Mouse (Mus musculus): ENCODE data around the gene Rnf166. TPM values are rescaled to one million over a fixed set of nuclear protein-coding genes. Genes with fewer than 3 reads are reported as not detected.

Rnf166 gene
- polyA plus RNA-seq, 1 experiment, result 44.9 TPM

GRCm38 (mm10) chr8:122469965-122470364, 5.9 kb downstream of the Rnf166 start:
- TF ChIP-seq CTCF (IDR thresholded peaks at IDR 0.05; ENCODE audit: extremely low read depth, insufficient read length, insufficient replicate concordance, low read depth, low read length) (no peak), POLR2A (IDR thresholded peaks at IDR 0.05; ENCODE audit: low read depth, low read length) (no peak)
- Histone ChIP-seq H3K27me3 (ENCODE audit: control insufficient read depth, insufficient read depth, low read length) (no peaks in the 10 kb centered on the region), H3K27ac (ENCODE audit: insufficient read depth, low read depth, low read length) (no peak overlapping the region), H3K4me3 (ENCODE audit: low read depth, low read length) (no peak overlapping the region), H3K4me1 (ENCODE audit: control insufficient read depth, insufficient read depth, insufficient read length, low read length) (peaks cover 7% of the 10 kb centered on the region), H3K36me3 (ENCODE audit: control insufficient read depth, insufficient read depth, low read length) (peaks cover 26% of the 10 kb centered on the region)
- WGBS, result 83% methylated on average over 10 of the region's 10 CpGs

DNA sequence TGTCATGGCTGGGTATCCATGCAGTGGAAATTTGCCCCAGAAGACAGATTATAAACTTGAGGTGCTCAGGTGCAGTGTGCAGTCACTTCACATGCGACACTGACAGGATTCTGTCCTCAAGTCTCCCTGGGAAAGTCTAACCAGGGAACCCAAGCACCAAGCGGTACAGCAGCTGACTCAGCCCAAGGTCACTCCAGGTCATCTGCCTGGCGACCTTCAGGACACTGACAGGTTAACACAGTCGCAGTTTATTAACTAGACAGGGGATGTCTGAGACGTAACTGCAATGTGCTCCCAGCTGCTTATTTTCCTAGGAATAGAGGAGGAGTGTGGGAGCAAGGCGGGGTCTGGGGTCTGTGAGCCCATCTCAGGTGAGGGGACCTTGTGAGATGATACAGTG, 6.5 kb downstream of the Rnf166 start:
- Histone ChIP-seq H3K27ac (ENCODE audit: insufficient read depth, low read depth, low read length) (no peak overlapping the region), H3K27me3 (ENCODE audit: control insufficient read depth, insufficient read depth, low read length) (no peaks in the 10 kb centered on the region), H3K36me3 (ENCODE audit: control insufficient read depth, insufficient read depth, low read length) (peaks cover 26% of the 10 kb centered on the region), H3K4me1 (ENCODE audit: control insufficient read depth, insufficient read depth, insufficient read length, low read length) (peaks cover 4% of the 10 kb centered on the region), H3K4me3 (ENCODE audit: low read depth, low read length) (no peak overlapping the region)
- TF ChIP-seq CTCF (IDR thresholded peaks at IDR 0.05; ENCODE audit: extremely low read depth, insufficient read length, insufficient replicate concordance, low read depth, low read length), result no peak
- WGBS, result 82% methylated on average over 6 of the region's 6 CpGs

DNA sequence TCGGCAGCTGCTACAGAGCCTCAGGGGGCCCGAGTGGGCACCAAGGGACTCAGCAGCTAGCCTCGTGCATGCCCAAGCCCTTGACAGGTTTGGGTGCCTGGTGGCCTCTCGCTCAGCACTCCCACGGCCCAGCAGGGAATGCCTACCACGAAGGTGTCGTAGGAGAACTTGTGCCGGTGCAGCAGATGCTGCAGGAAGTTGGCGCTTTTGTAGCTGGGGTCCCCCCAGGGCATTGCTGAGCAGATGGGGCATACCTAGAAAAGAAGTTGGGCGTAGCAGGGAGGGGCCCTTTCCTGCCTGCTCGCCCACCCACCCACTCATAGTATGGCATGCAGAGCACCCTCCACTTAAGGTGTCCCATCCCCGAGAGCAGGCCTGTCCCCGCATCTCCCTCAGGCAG, 8.0 kb downstream of the Rnf166 start:
- Histone ChIP-seq H3K4me1 (ENCODE audit: control insufficient read depth, insufficient read depth, insufficient read length, low read length) (peaks cover 13% of the 10 kb centered on the region), H3K27ac (ENCODE audit: insufficient read depth, low read depth, low read length) (no peak overlapping the region), H3K36me3 (ENCODE audit: control insufficient read depth, insufficient read depth, low read length) (peaks cover 22% of the 10 kb centered on the region), H3K4me3 (ENCODE audit: low read depth, low read length) (no peak overlapping the region), H3K27me3 (ENCODE audit: control insufficient read depth, insufficient read depth, low read length) (no peaks in the 10 kb centered on the region)
- TF ChIP-seq POLR2A (IDR thresholded peaks at IDR 0.05; ENCODE audit: low read depth, low read length), result no peak
- TF ChIP-seq CTCF (IDR thresholded peaks at IDR 0.05; ENCODE audit: extremely low read depth, insufficient read length, insufficient replicate concordance, low read depth, low read length), result no peak
- 92% methylated on average over 13 of the region's 13 CpGs for WGBS

GRCm38 (mm10) chr8:122464985-122465384, 10.9 kb downstream of the Rnf166 start:
- H3K4me1 ChIP-seq (ENCODE audit: control insufficient read depth, insufficient read depth, insufficient read length, low read length), result peaks cover 20% of the 10 kb centered on the region
- H3K36me3 ChIP-seq (ENCODE audit: control insufficient read depth, insufficient read depth, low read length), result peaks cover 22% of the 10 kb centered on the region
- H3K4me3 ChIP-seq (ENCODE audit: low read depth, low read length), result no peak overlapping the region
- no peak for TF ChIP-seq POLR2A (IDR thresholded peaks at IDR 0.05; ENCODE audit: low read depth, low read length)
- no peak for TF ChIP-seq CTCF (IDR thresholded peaks at IDR 0.05; ENCODE audit: extremely low read depth, insufficient read length, insufficient replicate concordance, low read depth, low read length)
- peaks cover 3% of the 10 kb centered on the region; the same call in 1 of the 2 replicates for H3K27me3 ChIP-seq (ENCODE audit: control insufficient read depth, insufficient read depth, low read length)
- WGBS, result 84% methylated on average over 7 of the region's 7 CpGs
- no peak overlapping the region for H3K27ac ChIP-seq (ENCODE audit: insufficient read depth, low read depth, low read length)

DNA sequence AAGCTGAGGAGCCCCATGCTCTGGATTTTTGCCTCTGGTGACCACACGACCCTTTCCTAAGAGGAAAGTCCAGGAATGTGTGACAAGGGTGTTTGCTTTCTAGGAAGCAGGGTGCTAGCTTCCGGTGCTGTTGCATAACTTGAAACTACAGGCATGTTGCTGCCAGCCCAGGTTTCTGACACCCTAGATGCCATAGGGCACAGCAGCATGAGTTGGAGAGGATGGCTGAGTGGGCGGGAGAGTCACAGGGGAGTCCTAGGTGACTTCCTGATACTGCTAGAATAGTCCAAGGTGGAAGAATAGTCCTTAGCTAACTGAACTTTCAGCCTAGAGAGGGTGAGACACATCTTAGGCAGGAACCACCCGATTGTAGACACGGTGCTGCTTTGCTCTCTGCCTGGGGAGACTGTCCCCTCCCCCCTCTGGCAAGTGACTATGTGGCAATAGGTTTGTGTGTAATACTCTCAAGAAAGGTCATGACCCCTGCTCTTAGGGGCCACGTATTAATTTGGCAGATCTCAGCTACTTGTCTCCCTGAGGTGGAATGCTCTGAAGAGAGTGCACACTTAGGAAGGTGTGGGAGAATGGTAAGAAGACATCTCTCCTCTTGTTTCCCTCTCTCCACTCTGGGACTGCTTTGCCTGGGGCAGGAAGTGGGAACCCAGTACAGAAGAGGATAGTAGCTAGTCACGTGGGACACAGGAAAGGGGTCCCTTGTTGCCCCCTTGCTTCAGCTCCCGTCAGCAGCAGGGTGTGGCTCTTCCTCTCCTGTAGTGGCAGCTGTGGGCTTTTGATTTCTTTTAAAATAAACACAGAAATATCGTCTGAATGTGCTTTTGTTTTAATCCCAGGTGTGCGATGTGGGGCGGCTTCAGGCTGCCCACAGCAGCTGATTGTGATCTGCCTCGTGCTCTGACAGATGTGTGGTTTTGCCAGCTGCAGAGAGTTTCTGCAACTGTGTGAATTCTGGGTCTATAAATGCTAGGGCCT, 11.9 kb downstream of the Rnf166 start:
- H3K36me3 ChIP-seq (ENCODE audit: control insufficient read depth, insufficient read depth, low read length), result peaks cover 20% of the 10 kb centered on the region
- H3K4me1 ChIP-seq (ENCODE audit: control insufficient read depth, insufficient read depth, insufficient read length, low read length), result peaks cover 23% of the 10 kb centered on the region
- 28% methylated on average over 12 of the region's 12 CpGs for WGBS
- TF ChIP-seq POLR2A (IDR thresholded peaks at IDR 0.05; ENCODE audit: low read depth, low read length) (no peak), CTCF (IDR thresholded peaks at IDR 0.05; ENCODE audit: extremely low read depth, insufficient read length, insufficient replicate concordance, low read depth, low read length) (no peak)
- peaks cover 4% of the 10 kb centered on the region; the same call in 1 of the 2 replicates for H3K27me3 ChIP-seq (ENCODE audit: control insufficient read depth, insufficient read depth, low read length)
- peak overlapping the region; percentile 32 for H3K4me3 ChIP-seq (ENCODE audit: low read depth, low read length)
- H3K27ac ChIP-seq (ENCODE audit: insufficient read depth, low read depth, low read length), result peak overlapping the region; percentile 48

DNA sequence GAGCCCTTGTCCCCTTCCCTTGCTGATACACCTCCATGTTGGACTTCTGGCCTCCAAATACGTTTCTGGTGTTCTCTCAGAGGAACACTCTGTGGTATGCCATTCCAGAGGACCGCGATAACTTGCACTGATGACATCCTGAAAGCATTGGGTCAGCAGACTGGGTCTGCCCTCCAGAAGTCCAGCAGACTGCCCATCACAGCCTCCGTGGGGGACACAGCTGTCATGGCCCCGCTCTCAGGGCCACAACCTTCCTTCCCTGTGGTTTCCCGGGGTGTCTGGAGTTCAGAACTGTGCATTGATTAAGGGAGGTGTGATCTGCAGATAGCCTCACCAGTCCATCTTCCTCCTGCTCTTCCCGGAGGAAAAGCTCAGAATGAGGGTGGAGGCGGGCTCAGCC, 13.4 kb downstream of the Rnf166 start:
- H3K36me3 ChIP-seq (ENCODE audit: control insufficient read depth, insufficient read depth, low read length), result peaks cover 14% of the 10 kb centered on the region; the same call in 1 of the 2 replicates
- peaks cover 23% of the 10 kb centered on the region for H3K4me1 ChIP-seq (ENCODE audit: control insufficient read depth, insufficient read depth, insufficient read length, low read length)
- TF ChIP-seq CTCF (IDR thresholded peaks at IDR 0.05; ENCODE audit: extremely low read depth, insufficient read length, insufficient replicate concordance, low read depth, low read length), result no peak
- TF ChIP-seq POLR2A (IDR thresholded peaks at IDR 0.05; ENCODE audit: low read depth, low read length), result no peak
- H3K27me3 ChIP-seq (ENCODE audit: control insufficient read depth, insufficient read depth, low read length), result peaks cover 4% of the 10 kb centered on the region; the same call in 1 of the 2 replicates
- H3K27ac ChIP-seq (ENCODE audit: insufficient read depth, low read depth, low read length), result no peak overlapping the region
- WGBS, result 86% methylated on average over 8 of the region's 8 CpGs
- H3K4me3 ChIP-seq (ENCODE audit: low read depth, low read length), result no peak overlapping the region

DNA sequence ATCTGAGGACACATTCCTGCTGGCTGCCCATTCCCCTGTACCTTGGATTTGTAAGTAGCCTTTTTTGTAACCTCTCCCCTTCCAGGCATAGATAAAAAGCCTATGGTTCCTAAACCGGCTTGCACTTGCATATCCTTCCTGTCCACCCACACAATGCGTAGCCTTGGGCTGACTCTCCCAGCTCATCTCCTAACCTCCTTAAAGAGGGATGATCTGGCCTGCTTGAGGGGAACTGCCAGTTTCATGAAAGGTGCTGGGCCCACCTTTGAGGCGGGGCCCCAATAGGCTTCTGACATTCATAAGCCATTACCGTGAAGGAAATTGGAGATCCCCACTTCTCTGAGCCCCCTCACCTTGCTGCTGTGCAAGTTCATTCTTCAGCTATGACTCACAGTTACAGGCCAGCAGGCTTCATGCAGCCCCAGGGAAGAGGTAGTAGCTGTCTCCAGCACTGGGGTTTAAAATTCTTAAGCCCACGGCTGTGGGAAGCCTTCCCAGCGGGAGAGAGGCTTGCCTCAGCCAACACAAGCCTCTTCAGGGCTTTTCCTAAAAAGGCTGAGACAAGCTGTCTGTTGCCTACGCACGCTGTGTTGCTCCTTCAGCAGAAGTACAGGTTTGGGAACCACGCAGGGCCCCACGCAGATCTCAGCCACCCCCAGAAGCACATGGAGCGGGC, 14.3 kb downstream of the Rnf166 start:
- Histone ChIP-seq H3K27ac (ENCODE audit: insufficient read depth, low read depth, low read length) (no peak overlapping the region), H3K4me1 (ENCODE audit: control insufficient read depth, insufficient read depth, insufficient read length, low read length) (peaks cover 23% of the 10 kb centered on the region), H3K36me3 (ENCODE audit: control insufficient read depth, insufficient read depth, low read length) (peaks cover 6% of the 10 kb centered on the region; the same call in 1 of the 2 replicates), H3K27me3 (ENCODE audit: control insufficient read depth, insufficient read depth, low read length) (peaks cover 4% of the 10 kb centered on the region; the same call in 1 of the 2 replicates), H3K4me3 (ENCODE audit: low read depth, low read length) (no peak overlapping the region)
- TF ChIP-seq CTCF (IDR thresholded peaks at IDR 0.05; ENCODE audit: extremely low read depth, insufficient read length, insufficient replicate concordance, low read depth, low read length), result no peak
- no peak for TF ChIP-seq POLR2A (IDR thresholded peaks at IDR 0.05; ENCODE audit: low read depth, low read length)
- WGBS, result 80% methylated on average over 11 of the region's 11 CpGs

All from small intestine, adult 2 months (tissue).